Mouse (Mus musculus) megakaryocyte, embryonic 14.5 days (primary cell): Measurements from ENCODE around the gene Gm13277. TPM values are rescaled to one million over a fixed set of nuclear protein-coding genes. Genes with fewer than 3 reads are reported as not detected.
A peak's percentile ranks its signal among the peaks of the same experiment; 100 is the strongest.
"Not testable (repeated sequence)": the region's sequence is repeated elsewhere in the genome, so short reads cannot be mapped to it uniquely, and the experiment has no call there.

ENCODE experiments used
- H3K27me3 ChIP-seq: replicated peaks from 2 replicates; pipeline ENCODE3; 2012; ENCODE audit warnings: inconsistent platforms
- H3K36me3 ChIP-seq: replicated peaks from 2 replicates; pipeline ENCODE3; 2012; ENCODE audit warnings: low read length, inconsistent platforms, mixed read lengths
- H3K4me1 ChIP-seq: 2 replicates; pipeline ENCODE4 v1.6.1; 2012; ENCODE audit warnings: inconsistent platforms
- H3K4me3 ChIP-seq: replicated peaks from 2 replicates; pipeline ENCODE3; 2012; ENCODE audit warnings: moderate library complexity, mild to moderate bottlenecking, inconsistent platforms
- H3K9me3 ChIP-seq: 2 replicates; pipeline ENCODE4 v1.6.1; 2012; ENCODE audit warnings: inconsistent platforms
- FLI1 ChIP-seq: IDR thresholded peaks from 2 replicates; pipeline ENCODE4 v1.6.1; 2012; ENCODE audit warnings: low read length, inconsistent platforms, mixed read lengths
- GATA1 ChIP-seq: IDR thresholded peaks from 3 replicates; pipeline ENCODE4 v1.6.1; 2012; ENCODE audit warnings: mixed read lengths, low read length, inconsistent platforms, borderline replicate concordance
- polyA plus RNA-seq: library from polyadenylated mRNA; stranded (reverse); fragments of >175 nt; gene quantifications from 2 replicates; pipeline ENCODE4 v1.2.3, GENCODE M21; 2012; ENCODE audit warnings: low replicate concordance; ENCODE audit not compliant: insufficient read depth

Gm13277 gene
- not detected in 2 replicates for polyA plus RNA-seq

DNA sequence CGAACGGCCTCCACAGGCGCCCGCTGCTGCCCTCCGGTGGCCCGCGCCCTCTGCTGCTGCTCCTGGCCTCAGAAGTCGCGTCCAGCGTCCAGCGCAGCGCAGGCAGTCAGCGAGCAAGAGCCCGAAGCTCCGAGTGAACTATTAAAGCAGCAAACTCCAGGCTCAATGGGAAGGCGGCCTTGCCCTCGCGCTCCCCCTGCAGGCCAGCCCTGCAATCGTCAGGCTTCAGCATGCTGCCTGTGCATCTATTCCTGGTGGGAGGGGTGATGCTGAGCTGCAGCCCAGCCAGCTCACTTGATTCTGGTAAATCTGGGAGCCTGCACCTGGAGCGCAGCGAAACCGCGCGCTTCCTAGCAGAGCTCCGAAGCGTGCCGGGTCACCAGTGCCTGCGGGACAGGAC lies at the start of gene Gm13277:
Gm13277 (plus strand) TSS at position 231 of the 400 bp plus-strand sequence.
- H3K36me3 ChIP-seq, H3K27me3 ChIP-seq, H3K9me3 ChIP-seq, H3K4me1 ChIP-seq, H3K4me3 ChIP-seq: not testable (repeated sequence)

DNA sequence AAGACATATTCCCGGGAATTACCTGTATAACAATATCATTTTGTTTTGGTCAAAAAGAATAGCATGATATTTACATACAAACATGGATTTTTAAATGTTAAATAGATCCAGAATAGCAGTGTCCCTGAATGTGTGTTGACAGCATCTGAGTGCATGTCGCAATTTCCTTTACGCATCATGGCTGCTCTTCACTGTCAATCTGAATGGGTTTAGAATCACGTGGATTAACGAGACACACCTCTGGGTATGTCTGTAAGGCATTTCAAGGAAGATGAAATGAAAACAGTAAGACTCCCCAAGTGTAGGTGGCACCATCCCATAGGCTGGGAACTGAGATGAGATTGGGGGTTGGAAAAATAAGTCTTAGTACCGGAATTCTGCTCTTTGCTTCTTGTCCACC lies 49.4 kb upstream of the Gm13277 start:
- Histone ChIP-seq H3K4me1 (peaks cover 16% of the 10 kb centered on the region), H3K4me3 (no peak overlapping the region), H3K9me3 (no peaks in the 10 kb centered on the region), H3K36me3 (no peaks in the 10 kb centered on the region), H3K27me3 (peaks cover 6% of the 10 kb centered on the region)
- TF ChIP-seq FLI1 (no peak), GATA1 (no peak)

DNA sequence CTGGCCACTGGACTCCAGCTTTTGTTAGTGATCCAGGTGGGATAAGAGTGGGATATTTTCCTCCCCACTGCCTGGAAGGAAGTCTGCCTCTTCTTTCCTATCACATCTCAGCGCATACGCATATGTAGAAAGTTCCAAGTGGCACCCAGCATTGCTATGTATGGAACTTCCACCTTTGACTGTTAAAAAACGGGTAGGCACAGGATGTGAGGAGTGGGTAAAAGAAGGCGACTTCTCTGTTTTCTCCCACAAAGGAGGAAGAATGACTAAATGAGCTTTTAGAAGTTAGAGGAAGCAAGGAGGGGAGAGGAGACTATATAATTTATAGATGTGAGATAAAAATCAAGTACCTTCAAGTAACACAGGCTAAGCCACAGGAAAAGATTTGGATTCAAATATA lies 47.0 kb upstream of the Gm13277 start:
- TF ChIP-seq GATA1 (no peak), FLI1 (no peak)
- Histone ChIP-seq H3K36me3 (no peaks in the 10 kb centered on the region), H3K4me3 (no peak overlapping the region), H3K27me3 (peaks cover under 1% of the 10 kb centered on the region), H3K9me3 (no peaks in the 10 kb centered on the region), H3K4me1 (peaks cover 19% of the 10 kb centered on the region)

DNA sequence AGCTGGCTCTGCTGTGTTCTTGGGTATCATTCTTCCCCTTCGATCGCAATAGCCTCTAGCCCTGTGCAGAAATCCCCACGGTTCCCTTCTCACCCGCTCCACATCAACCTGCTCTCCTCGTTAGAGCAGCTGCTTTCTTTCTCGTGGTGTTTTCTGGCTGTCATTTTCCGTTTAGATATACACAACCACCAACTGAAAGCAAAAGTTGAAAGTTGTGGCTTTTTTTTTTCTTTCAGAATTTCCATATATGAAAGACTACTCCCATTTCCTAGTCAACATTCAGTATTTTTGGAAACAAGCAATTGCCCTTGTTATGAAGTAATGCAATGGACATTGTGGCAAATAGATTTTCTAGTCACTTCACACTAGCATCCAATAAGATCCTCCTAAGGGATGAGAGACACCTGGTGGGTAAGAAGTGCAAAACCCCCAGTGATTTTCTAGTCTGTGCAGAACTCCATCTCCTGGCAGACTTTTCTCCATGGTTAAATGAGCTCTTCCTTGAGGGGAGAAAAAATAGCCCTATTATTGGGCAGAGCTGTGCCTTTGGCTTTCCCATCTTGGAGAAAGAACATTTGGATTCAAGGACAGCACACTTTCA lies 45.6 kb upstream of the Gm13277 start:
- Histone ChIP-seq H3K36me3 (no peaks in the 10 kb centered on the region), H3K9me3 (no peaks in the 10 kb centered on the region), H3K4me1 (peaks cover 19% of the 10 kb centered on the region), H3K27me3 (peaks cover 2% of the 10 kb centered on the region), H3K4me3 (peak overlapping the region; percentile 12)
- TF ChIP-seq FLI1 (no peak), GATA1 (no peak)

DNA sequence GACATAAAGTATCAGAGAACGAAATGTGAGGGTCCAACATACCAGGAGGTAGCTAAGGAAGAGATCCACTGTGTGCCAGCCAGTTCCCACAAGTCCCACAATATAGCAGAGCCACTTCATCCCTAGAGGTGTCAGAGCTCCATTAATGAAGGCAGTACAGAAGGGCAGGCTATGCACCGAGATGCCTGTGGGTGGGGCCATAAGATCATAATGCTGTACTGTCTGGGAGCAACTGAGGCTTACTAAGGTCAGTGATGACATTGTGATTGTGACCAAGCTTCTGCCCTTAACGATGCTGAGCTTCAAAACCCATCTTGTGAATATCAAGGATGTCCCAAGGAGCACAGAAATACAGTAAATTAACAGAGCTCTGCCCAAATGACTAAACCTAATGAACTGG lies 44.2 kb upstream of the Gm13277 start:
- TF ChIP-seq FLI1 (no peak), GATA1 (no peak)

DNA sequence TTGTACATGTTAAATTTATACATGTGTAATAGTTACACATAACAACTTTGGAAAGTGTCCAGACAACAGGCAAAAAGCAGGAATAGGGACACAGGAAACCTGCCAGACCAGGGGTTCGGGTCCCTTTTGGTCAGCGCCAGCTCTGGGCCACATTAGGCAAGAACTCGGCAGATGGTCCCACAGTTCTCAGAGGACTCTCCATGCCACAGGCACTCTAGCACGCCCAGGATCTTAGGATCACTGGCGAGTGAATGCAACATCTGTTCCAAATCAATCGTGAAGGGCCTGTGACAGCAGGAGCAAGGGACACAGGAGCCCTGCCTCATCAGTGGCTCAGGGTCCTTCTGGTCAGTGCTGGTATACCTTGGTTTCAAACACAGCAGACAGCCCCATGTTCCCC lies 38.5 kb upstream of the Gm13277 start:
- no peak for TF ChIP-seq FLI1
- TF ChIP-seq GATA1, result no peak
- H3K27me3 ChIP-seq, result peaks cover 5% of the 10 kb centered on the region

More for the DNA sequence above, 44.2 kb upstream of the Gm13277 start:
- H3K4me1 ChIP-seq, result peaks cover 16% of the 10 kb centered on the region
- no peaks in the 10 kb centered on the region for H3K36me3 ChIP-seq
- no peak overlapping the region for H3K4me3 ChIP-seq
- no peaks in the 10 kb centered on the region for H3K9me3 ChIP-seq
- peaks cover 5% of the 10 kb centered on the region for H3K27me3 ChIP-seq

DNA sequence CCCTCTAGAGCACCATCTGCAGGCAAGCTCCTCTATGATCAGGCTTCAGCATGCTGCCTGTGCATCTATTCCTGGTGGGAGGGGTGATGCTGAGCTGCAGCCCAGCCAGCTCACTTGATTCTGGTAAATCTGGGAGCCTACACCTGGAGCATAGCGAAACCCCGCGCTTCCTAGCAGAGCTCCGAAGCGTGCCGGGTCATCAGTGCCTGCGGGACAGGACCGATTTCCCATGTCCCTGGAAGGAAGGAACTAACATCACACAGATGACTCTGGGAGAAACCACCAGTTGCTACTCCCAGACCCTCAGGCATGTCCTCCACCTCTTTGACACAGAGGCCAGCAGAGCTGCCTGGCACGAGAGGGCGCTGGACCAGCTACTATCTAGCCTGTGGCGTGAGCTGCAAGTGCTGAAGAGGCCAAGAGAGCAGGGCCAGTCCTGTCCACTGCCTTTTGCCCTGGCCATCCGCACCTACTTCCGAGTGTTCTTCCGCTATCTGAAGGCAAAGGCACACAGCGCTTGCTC lies 33.6 kb upstream of the Gm13277 start, which contains the start of gene Gm13271:
Gm13271 (plus strand) TSS at position 51 of the 523 bp plus-strand sequence.
- H3K27me3 ChIP-seq, H3K4me3 ChIP-seq, H3K4me1 ChIP-seq, H3K36me3 ChIP-seq, H3K9me3 ChIP-seq: not testable (repeated sequence)

More for the DNA sequence above, 38.5 kb upstream of the Gm13277 start:
- Histone ChIP-seq H3K36me3 (no peaks in the 10 kb centered on the region), H3K4me3 (no peak overlapping the region), H3K4me1 (no peaks in the 10 kb centered on the region), H3K9me3 (no peaks in the 10 kb centered on the region)

DNA sequence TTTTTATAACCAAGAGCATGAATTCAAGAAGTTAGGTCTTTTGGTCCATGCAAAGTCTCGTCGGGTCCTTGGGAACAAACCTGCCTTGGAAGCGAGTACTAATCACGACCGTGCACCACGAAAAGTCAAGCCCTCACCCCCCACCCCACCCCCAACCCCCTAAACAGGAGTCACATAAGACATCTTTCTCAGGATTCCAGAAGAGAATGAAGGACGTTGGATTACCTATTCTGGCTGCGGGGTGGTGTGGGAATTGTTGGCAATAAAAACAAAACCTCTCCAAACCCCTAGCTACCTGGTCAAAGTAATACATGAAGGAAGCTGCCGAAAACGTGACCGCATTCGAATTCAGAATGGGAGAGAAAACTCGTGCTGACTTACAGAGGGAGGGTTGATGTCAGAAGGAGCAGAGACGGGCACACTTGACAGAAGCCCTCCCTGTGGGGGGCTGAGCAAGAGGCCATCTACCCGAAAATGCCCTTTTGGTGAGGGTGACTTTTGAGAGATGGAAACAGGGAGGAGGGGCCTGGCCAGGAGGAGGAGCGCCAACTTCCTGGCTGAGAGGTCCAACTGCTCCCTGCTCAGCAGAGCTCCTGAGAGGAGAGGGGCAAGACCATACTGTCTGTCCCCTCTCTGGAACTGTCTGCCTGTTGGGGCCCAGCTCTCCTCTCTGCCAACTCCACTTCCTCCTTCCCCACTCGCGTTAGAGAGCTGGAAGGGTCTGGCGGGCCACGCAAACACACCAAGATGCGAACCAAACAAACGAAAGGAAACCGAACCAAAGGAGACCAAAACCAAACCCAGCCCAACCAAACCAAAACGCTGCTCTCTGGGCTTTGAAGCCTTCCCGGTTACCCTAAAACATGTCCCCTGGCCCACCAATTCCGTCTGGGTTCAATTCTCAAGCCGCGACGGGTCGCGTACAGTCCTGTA lies 31.6 kb upstream of the Gm13277 start:
- H3K27me3 ChIP-seq, H3K4me3 ChIP-seq, H3K36me3 ChIP-seq, H3K4me1 ChIP-seq, H3K9me3 ChIP-seq: not testable (repeated sequence)

DNA sequence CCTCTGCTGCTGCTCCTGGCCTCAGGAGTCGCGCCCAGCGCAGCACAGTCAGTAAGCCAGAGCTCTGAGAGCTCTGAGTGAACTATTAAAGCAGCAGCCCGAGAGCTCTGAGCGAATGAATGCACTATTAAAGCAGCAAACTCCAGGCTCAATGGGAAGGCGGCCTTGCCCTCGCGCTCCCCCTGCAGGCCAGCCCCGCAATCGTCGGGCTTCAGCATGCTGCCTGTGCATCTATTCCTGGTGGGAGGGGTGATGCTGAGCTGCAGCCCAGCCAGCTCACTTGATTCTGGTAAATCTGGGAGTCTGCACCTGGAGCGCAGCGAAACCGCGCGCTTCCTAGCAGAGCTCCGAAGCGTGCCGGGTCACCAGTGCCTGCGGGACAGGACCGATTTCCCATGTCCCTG lies 30.8 kb upstream of the Gm13277 start:
- not testable (repeated sequence) for H3K9me3 ChIP-seq

DNA sequence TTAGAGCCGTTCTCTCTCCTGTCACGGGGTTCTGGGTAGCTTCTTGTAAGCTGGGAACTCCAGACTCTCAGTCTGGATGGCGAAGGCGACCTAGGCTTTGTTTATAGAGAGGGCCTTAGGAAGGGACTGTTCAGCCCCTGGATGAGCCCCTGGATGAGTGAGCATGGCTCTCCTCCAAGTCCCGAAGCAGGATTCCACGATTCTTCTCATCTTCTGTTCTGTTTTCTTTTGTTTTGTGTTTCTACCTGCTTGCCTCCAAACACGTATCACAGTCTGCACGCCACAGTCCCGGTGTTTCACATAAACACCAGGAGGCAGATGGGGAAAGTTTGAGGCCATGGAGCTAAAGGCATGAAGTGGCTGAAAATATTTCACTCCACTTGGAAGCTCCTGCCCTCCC lies 29.7 kb upstream of the Gm13277 start:
- H3K36me3 ChIP-seq, H3K9me3 ChIP-seq, H3K27me3 ChIP-seq, H3K4me3 ChIP-seq, H3K4me1 ChIP-seq: not testable (repeated sequence)

More for the DNA sequence above, 30.8 kb upstream of the Gm13277 start:
- H3K4me3 ChIP-seq, H3K27me3 ChIP-seq, H3K36me3 ChIP-seq, H3K4me1 ChIP-seq: not testable (repeated sequence)

DNA sequence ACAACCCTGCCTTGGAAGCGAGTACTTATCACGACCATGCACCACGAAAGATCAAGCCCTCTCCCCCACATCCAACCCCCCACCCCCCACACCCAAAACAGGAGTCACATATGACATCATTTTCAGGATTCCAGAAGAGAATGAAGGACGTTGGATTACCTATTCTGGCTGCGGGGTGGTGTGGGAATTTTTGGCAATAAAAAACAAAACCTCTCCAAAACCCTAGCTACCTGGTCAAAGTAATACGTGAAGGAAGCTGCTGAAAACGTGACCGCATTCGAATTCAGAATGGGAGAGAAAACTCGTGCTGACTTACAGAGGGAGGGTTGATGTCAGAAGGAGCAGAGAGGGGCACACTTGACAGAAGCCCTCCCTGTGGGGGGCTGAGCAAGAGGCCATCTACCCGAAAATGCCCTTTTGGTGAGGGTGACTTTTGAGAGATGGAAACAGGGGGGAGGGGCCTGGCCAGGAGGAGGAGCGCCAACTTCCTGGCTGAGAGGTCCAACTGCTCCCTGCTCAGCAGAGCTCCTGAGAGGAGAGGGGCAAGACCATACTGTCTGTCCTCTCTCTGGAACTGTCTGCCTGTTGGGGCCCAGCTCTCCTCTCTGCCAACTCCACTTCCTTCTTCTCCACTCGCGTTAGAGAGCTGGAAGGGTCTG lies 28.7 kb upstream of the Gm13277 start, which contains the start of gene Gm13283:
Gm13283 (plus strand) TSS at position 510 of the 659 bp plus-strand sequence.
- not testable (repeated sequence) for H3K4me1 ChIP-seq, H3K27me3 ChIP-seq, H3K9me3 ChIP-seq, H3K4me3 ChIP-seq, H3K36me3 ChIP-seq

DNA sequence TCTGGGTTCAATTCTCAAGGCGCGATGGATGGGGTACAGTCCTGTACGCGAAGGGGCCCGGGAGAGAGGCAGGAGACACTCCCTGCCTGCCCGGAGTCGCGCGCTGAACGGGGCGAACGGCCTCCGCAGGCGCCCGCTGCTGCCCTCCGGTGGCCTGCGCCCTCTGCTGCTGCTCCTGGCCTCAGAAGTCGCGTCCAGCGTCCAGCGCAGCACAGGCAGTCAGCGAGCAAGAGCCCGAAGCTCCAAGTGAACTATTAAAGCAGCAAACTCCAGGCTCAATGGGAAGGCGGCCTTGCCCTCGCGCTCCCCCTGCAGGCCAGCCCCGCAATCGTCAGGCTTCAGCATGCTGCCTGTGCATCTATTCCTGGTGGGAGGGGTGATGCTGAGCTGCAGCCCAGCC lies 28.0 kb upstream of the Gm13277 start:
- not testable (repeated sequence) for H3K9me3 ChIP-seq, H3K4me3 ChIP-seq, H3K36me3 ChIP-seq, H3K27me3 ChIP-seq, H3K4me1 ChIP-seq

DNA sequence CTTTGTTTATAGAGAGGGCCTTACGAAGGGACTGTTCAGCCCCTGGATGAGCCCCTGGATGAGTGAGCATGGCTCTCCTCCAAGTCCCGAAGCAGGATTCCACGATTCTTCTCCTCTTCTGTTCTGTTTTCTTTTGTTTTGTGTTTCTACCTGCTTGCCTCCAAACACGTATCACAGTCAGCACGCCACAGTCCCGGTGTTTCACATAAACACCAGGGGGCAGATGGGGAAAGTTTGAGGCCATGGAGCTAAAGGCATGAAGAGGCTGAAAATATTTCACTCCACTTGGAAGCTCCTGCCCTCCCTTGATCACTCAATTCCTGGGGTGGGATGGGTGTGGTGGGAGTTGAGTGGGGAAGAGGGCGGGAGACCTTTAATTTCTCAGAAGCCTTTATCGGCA lies 26.7 kb upstream of the Gm13277 start:
- not testable (repeated sequence) for H3K36me3 ChIP-seq, H3K9me3 ChIP-seq, H3K27me3 ChIP-seq, H3K4me3 ChIP-seq, H3K4me1 ChIP-seq

DNA sequence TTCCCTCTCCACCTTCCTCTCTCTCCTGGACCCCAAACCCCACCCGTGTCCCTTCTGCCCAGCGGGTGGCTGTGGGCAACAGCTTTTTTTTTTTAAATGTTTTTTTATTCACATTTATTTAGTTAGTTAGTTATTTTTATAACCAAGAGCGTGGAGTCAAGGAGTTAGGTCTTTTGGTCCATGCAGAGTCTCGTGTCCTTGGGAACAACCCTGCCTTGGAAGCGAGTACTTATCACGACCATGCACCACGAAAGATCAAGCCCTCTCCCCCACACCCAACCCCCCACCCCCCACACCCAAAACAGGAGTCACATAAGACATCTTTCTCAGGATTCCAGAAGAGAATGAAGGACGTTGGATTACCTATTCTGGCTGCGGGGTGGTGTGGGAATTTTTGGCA lies 26.1 kb upstream of the Gm13277 start:
- not testable (repeated sequence) for H3K27me3 ChIP-seq, H3K9me3 ChIP-seq, H3K36me3 ChIP-seq, H3K4me3 ChIP-seq, H3K4me1 ChIP-seq
